15 mouse cellular contexts compared by ENCODE assay signal in the genomic region with DNA sequence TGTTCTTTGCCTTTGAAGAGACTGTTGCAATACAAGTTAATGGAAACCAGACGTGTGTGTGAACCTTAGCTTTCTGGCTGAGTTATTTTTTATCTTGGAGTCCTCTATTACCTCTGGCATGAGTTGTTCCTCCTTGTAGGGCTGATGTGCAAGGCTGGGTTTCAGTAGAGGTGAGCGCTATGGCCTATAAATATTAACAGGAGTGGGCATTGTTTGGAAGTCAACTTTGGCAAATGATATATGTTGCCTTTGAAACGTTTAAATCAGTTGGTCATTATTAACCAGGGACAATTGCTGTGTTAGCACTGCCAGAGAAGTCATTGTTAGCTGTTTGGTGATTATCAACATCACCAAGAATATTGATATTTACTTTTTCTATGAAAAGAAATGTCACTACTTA.
"Had no signal": no experiment of that assay in that cellular context is flagged by ENCODE, and none has a peak within 500 bp of the region (broad histone marks: within the 10 kb centered on the region; RNA-seq: fewer than 3 reads in every experiment).

No protein-coding gene starts in this region.

- DNase-seq: kidney, adult 18-20 months; layer of hippocampus, adult 9-11 months; layer of hippocampus, postnatal 36 days; lung, embryonic 14.5 days; lung, postnatal 10 days; right cerebral cortex, adult 18-20 months; right cerebral cortex, postnatal 25 days; thymus, postnatal 4 days had no signal

- ATAC-seq: liver, embryonic 12.5 days; midbrain, embryonic 13.5 days had no signal

- H3K27ac ChIP-seq: limb, embryonic 15.5 days; liver, embryonic 12.5 days; macrophage; midbrain, embryonic 13.5 days; neural tube, embryonic 15.5 days had no signal

- H3K36me3 ChIP-seq: limb, embryonic 15.5 days; liver, embryonic 12.5 days; midbrain, embryonic 13.5 days; neural tube, embryonic 15.5 days had no signal

- H3K4me2 ChIP-seq: limb, embryonic 15.5 days; liver, embryonic 12.5 days; lung, embryonic 14.5 days; midbrain, embryonic 13.5 days; neural tube, embryonic 15.5 days had no signal

- H3K27me3 ChIP-seq: limb, embryonic 15.5 days; liver, embryonic 12.5 days; megakaryocyte, embryonic 14.5 days; midbrain, embryonic 13.5 days; neural tube, embryonic 15.5 days had no signal

- H3K4me1 ChIP-seq: liver, embryonic 12.5 days had no signal

- H3K9ac ChIP-seq: limb, embryonic 15.5 days; liver, embryonic 12.5 days; lung, embryonic 14.5 days; midbrain, embryonic 13.5 days; neural tube, embryonic 15.5 days had no signal

- H3K4me3 ChIP-seq: limb, embryonic 15.5 days; liver, embryonic 12.5 days; megakaryocyte, embryonic 14.5 days; midbrain, embryonic 13.5 days; myocyte; neural tube, embryonic 15.5 days had no signal

- H3K9me3 ChIP-seq: limb, embryonic 15.5 days; liver, embryonic 12.5 days; megakaryocyte, embryonic 14.5 days; midbrain, embryonic 13.5 days; neural tube, embryonic 15.5 days had no signal
